Mouse (Mus musculus) fibroblast of lung, adult 2 months (primary cell): ENCODE measurements around the gene Eif2b3.

Experiments used
- DNase-seq: peaks from one replicate; pipeline ENCODE4 v3.0.0-alpha.2; 2011; ENCODE audit warnings: low read depth

Eif2b3 gene

DNA sequence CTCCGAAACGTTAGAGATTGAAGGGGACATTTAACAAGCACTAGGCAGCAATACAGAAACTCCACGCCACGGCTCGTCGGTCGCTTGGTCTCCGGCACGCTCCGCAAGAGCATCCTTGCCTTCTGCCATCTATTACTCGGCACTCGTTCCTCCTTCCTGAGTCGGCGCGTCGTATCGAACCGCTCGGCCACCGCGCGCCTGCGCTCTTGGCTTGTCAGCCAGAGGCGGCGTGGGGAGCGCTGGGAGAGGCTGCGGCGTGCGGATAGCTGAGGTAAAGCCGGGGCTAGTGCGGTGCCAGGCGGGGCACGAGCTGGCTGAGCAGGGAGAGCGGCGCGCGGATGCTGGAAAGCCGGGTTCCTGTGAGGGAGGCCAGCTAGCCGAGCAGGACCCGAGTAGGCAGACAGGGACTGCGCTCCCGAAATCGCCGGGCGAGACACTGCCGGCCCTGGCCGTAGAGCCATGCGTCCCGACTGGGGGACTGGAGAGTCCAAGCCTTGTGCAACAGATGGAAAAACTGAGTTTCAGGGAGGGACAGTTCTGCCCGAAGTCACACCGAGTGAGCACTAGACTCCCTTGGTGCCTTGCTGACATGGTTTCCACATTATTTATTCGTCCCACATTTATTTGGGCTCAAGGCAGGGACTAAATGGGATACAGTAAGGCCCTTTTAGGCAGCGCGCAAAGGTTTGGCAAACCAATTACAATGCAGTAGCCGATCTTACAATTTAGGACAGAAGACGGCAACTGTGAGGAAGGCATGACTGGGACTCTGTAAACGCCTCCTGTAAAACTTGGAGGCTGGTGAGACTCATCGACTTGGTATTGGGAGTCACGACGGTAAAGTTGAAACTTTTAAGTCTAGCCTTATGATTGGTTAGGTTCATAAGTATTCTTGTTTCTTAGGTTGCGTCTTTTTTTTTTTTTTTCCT, at the start of gene Eif2b3:
Gene Eif2b3, plus strand, starts transcription at position 197 of the 929 bp plus-strand sequence.
- peak; percentile 76 for DNase-seq

DNA sequence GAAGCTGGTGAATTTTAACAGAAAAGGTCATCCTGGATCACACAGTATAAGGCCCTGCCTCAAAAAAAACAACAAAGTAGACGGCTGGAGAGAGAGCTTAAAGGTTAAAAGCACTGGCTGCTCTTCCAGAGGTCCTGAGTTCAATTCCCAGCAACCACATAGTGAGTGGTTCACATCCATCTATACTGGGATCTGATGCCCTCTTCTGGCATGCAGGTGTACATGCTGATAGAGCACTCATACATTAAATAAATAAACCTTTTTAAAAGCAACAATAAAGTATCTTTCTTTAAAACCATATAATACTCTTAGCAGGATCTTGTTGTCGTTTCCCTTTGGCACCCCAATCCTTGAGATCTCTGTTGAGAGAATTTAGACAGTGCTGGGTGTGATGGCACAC, 42.7 kb upstream of the Eif2b3 start:
- DNase-seq, result no peak

DNA sequence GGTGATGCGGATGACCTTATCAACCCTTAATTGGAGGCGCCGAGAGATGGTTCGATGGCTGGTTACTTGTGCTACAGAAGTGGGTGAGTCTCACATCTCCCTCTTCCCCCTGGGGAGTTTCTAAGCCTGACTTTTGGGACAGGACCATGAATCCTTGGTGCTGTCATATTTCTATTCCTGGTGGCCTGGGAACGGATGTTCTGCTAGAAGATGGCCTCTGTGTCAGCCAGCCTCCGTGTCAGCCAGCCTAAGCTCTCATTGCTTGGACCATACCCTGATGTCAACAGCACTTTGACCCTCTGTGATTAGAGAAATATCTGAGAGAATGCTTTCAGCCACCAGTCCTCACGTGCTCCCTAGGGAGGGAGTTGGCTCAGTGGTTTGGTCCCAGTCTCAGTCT, 33.5 kb upstream of the Eif2b3 start:
- no peak for DNase-seq

DNA sequence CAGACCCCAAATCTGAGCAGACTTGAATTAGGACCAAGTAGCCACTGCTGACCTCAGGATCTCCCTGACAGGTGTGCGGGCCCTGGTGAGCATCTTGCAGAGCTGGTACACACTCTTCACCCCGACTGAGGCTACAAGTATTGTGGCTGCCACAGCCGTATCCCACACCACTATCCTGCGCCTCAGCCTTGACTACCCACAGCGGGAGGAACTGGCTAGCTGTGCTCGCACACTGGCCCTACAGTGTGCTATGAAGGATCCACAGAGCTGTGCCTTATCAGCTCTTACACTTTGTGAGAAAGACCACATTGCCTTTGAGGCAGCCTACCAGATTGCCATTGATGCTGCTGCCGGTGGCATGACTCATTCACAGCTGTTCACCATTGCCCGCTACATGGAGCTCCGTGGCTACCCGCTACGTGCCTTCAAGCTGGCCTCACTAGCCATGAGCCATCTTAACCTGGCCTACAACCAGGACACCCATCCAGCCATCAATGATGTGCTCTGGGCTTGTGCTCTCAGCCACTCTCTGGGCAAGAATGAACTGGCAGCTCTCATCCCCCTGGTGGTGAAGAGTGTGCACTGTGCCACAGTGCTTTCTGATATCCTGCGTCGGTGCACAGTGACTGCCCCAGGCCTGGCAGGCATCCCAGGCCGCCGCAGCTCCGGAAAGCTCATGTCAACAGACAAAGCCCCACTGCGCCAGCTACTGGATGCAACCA, 32.6 kb upstream of the Eif2b3 start:
- peak; percentile 42 for DNase-seq

DNA sequence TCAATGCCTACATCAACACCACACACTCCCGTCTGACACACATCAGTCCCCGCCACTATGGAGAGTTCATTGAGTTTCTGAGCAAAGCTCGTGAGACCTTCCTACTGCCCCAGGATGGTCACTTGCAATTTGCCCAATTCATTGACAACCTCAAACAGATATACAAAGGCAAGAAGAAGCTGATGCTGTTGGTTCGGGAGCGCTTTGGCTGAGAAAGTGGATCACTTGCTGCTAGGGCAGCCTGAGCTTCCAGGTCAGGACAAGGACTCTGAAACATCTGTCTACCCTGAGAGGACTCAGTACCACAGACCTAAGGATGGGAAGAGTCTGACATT, 32.1 kb upstream of the Eif2b3 start:
- DNase-seq, result no peak

DNA sequence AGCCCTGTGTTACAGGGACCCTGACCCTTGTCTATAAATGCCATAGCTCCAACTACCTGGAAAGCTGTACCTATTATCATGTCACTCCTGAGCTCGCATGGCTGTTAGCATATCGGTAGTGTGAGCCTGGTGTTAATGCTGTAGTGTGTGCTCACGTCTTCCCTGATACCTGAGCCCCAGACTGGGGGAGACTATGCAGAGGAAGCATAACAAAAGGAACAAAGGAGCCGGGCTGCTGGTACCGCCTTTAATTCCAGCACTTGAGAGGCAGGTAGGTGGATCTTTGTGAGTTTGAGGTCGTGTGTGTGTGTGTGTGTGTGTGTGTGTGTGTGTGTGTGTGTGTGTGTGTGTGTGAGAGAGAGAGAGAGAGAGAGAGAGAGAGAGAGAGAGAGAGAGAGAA, 29.5 kb upstream of the Eif2b3 start:
- no peak for DNase-seq

DNA sequence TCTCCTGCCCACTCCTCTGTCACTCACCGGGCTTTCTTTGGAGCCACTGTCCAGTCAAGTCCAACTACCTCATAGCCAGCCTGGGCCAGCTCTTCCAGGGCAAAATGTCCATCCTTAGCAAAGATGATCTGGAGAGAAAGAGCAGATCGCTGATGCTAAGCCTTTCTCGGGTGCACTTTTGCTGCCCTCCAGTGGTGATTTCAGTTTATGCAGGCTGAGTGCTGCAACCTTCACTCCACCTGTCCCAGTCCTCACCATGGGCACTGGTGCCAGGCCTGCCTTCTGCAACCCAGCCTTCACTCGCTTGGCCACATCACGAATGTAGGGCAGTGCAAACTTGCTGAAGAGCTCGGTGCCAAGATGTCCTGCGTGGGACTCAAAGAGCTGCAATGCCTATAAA, 27.8 kb upstream of the Eif2b3 start:
- DNase-seq, result peak; percentile 23

DNA sequence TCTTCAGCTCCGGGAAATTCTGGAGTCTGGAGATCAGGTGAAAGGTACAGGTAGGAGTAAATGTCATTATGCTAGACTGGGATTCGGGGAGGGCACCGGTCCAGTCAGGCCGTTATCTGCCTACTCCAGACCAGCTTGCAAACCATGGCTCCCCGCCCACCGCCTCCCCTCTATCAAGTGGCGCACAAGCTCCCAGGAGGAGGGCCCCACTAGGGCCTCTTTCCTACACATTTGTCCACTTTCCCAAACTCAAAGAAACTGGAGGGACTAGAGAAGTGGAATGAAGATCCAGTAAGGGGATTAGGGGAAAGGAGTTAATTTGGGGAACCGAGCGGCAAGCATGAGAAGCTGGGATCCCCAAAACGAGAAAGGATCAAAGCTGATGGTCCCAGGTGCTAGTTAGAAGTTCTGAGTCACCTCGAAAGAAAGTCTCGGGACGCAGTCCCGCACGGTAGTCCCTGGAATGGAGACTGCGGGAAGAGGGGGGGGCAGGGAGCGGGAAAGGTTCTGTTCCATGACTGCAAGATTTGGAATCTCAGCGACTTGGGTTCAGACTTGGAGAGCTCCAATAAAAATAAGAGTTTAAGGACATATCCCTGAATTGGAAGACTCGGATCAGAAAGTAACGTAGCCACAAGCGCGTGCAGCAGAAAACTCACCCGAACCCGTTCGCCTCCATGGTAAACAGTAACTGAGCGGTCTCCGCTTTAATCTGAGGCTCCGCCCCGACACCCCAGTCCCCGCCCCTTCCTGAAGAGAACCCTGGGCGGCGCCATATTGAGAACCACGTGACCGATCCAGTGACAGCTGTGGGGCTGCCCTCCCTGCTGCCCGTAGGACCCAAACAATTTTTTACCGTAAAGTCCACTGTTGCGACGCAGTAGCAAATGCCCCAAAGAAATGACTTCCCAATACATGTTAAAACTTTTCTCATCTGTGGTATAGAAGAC, 25.3 kb upstream of the Eif2b3 start, which contains the start of gene Urod:
Gene Urod, minus strand, starts transcription at position 742 of the 950 bp plus-strand sequence.
- peak; percentile 69 for DNase-seq

DNA sequence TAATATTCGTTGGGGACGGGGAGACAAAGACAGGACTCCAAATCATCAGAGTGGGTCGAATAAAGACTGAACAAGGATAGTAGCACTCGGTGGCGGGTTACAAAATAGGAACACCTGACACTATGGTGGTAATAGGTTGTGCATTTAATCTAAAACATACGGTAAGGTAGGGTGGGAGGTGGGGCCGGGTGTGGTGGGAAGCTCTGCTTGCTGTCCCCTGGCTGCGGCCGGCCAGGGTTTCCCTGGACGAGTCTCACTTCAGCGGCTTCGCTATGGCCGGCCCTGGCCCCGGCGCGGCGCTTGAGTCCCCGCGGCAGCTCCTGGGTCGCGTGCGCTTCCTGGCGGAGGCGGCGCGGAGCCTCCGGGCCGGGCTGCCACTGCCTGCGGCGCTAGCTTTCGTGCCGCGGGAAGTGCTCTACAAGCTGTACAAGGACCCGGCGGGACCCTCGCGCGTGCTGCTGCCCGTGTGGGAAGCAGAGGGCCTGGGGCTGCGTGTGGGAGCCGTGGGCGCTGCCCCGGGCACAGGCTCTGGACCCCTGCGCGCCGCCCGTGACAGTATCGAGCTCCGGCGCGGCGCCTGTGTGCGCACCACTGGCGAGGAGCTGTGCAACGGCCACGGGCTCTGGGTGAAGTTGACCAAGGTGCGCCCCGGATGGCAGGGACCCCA, 23.9 kb upstream of the Eif2b3 start, which contains the start of gene Hectd3:
Gene Hectd3, plus strand, starts transcription at position 187 of the 667 bp plus-strand sequence.
- no peak for DNase-seq

DNA sequence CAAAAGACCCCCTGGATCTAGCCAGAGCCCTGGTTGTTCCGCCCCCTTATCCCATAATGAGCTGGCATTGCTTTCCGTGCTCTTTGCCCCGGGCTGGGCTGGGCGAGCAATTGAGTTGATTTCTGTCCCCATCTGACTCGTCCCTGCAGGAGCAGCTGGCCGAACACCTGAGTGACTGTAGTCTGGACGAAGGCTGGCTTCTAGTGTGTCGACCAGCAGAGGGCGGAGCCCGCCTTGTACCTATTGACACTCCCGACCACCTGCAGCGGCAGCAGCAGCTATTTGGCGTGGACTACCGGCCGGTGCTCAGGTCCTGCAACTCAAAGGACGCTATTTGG, 23.4 kb upstream of the Eif2b3 start:
- DNase-seq, result no peak

DNA sequence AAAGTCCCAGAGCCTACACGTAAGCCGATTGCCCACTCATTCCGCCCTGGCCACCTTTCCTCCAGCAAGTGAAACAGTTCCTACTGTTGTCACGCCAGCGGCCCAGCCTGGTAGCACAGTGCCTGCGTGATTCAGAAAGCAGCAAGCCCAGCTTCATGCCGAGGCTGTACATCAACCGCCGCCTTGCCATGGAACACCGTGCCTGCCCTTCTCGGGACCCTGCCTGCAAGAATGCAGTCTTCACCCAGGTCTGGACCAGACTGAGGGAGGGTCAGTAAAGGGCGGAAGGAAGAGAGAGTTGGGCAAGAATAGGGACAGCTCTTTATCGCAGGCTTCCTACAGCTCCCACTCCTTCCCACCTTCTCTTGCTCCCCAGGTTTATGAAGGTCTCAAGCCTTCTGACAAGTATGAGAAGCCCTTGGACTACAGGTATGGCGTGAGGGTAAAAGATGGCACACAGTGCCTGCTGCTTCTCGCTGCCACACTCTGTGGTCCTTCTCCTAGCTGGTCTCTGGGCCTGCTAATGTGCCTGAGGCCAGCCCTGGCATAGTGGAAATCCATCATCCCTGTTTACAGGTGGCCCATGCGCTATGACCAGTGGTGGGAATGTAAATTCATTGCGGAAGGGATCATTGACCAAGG, 19.6 kb upstream of the Eif2b3 start:
- no peak for DNase-seq

DNA sequence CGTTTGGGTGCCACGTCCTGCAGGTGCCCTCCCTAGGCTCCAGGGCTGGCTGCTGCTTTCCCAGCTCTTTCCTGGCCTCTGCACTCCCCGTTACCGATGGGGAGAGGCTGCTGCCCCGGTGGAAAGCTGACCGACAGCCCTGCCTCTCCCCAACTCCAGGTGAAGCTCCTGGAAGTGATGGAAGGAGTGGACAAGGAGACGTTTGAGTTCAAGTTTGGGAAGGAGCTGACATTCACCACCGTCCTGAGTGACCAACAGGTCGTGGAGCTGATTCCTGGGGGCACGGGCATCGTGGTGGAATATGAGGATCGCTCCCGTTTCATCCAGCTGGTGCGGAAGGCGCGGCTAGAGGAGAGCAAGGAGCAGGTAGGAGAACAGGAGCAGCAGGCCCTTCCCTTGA, 17.2 kb upstream of the Eif2b3 start:
- no peak for DNase-seq

DNA sequence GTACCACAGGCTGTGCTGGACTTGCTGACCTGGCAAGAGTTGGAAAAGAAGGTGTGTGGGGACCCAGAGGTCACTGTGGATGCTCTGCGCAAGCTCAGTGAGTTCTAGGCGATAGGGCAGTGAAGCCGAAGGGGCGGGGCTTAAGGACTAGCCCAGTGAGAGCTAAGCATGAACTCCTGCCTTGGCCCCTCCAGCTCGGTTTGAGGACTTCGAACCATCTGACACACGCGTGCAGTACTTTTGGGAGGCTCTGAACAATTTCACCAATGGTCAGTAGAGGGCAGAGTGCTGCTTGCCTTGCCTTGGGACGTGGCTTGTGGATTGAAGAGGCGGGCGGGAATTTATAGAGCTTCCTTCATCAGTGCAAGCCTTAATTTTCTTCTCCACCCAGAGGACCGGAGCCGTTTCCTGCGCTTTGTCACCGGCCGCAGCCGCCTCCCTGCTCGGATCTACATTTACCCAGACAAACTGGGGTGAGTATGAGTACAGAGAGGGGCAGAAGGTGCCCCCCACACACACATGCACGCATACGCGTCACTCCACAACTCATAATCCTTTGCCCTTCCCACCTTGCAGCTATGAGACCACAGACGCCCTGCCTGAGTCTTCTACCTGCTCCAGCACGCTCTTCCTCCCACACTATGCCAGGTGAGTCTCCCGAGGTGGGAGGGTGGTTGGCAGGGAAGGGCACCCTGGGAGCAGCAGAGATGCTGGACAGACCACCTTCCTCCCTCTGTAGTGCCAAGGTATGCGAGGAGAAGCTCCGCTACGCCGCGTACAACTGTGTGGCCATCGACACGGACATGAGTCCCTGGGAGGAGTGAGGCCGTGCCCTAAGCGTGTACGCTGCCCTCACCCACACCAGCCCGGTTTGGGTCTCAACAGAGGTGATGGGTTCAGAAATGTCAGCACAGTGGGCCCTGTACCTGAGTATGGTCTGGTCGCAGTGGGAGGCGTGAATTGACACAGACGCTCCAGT, 16.4 kb upstream of the Eif2b3 start:
- peak; percentile 33 for DNase-seq

DNA sequence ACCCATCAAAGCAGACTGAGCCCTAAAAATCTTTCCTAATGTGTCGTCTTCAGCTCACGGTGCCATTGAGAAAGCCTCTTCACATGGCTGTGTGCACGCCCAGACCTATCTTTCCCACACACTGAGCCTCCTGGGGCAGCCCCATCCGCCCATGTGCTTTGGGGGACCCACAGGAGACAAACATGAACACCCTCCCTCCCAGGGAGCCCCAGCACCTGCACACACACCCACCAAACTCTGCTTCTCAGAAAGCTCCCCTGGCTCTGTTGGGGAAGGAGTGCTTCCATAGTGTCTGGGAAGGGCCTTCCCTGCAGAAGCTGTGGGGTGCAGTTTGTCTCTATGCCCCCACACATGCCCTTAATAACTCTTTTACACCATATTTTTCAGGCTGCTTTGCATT, 14.6 kb upstream of the Eif2b3 start:
- no peak for DNase-seq

DNA sequence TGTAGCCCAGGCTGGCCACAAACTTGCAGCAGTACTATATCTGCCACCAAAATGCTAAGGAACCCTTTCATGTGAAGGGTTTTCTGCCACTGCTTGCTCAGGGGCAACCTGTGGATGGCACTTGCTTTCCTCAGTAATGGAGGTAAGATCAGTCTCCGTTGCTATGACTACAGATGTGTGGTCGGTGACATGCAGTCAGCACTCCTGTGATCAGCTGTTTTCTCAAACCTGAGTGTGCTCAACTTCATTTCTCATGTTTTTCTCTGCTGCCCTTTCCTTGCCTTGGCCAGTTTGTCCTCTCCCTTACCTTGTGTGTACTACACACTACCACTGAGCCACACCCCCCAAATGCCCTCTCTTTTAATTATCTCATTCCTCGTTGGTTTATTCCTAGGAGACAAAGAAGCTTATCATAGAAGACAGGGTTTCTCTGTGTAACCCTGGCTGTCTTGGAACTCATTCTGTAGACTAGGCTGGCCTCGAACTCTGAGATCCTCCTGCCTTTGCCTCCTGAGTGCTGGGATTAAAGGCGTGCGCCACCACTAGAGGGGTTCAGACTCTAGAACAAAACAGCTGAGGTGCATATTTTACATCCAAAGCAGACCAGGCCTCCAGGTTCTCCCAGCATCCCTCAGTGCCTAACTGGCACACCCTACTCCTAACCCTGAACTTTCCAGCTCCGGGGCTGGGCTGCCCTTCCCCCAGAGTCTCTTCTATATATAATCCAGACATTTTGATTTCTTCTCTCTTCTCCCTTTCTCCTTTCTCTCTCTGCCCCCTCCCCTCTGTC, 13.4 kb upstream of the Eif2b3 start:
- DNase-seq, result no peak

DNA sequence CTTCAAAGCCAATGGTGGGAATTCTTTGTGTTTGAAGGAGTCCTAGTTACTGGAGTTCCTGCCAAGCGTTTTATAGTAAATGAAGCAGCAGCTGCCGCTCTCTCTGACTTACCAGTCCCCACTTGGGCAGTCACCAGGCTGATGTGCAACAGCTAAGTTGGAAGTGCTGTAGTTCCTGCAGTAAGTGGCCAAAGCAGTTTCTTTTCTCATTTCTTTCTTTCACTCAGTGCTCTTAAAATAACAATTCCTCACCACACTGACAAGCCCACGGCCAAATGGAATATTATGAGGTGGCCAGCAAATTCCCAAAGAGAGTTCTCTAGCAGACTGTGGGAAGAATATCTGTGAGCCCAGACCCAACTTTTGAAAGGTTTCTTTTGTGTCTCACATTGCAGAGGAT, 12.1 kb upstream of the Eif2b3 start:
- DNase-seq, result peak; percentile 60

DNA sequence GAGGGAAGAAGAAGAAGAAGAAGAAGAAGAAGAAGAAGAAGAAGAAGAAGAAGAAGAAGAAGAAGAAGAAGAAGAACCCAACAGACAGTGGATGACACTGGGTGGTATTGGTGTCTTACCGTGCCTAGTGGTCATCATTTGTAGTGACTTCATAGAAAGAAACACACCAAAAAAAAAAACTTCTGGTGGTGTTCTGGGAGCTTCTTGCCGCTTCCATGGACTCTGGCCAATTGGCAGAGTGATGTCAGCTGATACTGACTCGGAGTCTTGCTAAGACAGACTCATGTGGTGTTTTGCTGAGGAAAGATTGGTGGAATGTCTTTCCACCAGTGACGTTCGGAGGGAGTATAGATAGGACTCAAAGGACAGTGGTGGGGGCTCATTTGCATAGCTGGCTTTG, 9.0 kb upstream of the Eif2b3 start:
- no peak for DNase-seq

DNA sequence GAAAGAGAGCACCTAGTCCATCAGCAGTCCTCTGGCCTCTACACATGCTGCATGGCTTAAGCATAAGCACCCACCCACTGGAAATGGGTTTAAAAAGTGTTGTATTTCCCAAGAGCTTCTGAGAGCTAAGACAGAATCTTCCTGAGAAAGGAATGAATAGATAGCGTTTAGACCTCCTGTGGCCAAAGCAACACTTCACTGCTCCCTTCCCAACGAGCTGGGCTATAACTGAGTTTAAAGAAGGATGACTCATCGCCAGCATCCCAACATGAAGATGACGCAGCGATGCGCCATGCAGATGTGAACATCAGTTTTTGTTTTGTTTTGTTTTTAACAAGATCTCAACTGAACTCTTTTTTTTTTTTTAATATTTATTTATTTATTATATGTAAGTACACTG, 5.6 kb upstream of the Eif2b3 start:
- no peak for DNase-seq

DNA sequence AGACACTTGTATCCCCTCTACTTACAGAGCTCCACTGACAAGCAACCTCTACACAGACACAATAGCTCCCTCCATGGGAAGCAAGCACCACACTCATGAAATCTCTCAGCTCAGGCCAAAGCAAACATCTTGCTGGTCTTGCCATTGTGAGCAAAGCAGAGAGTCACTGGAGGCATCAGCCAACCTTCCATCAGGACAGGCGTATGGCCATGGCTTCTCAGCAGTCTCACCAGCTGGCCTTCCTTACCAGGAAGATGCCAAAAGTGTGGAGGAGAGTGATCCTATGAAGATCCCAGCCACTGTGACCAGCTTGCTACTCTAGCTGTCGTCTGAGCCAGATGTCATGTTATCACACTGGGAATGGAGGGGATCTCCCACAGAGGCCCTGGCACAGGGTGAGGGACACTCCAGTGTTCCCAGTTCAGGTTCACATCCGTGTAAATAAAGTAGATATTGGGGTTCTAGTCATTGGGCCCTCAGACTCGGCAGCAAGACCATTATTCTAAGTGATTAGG, 4.2 kb upstream of the Eif2b3 start:
- DNase-seq, result no peak
